Mouse (Mus musculus): ENCODE measurements at regions not wholly inside any gene's neighbourhood (a gene's known extent, or its start where the extent isn't known, plus 50 kb on each side); places are given as distances from the start of the nearest gene placed in this dataset.

GRCm38 (mm10) chr13:101112176-101112575 is 278.9 kb upstream of the Slc30a5 start:
- TF ChIP-seq CTCF (conservative IDR thresholded peaks at IDR 0.05; ENCODE audit: insufficient read depth, insufficient read length, low read depth, low read length) = no peak
- TF ChIP-seq POLR2A (IDR thresholded peaks at IDR 0.05; ENCODE audit: low read depth, low read length) = no peak
